Mouse (Mus musculus) spleen, adult 2 months (tissue): ENCODE data around the gene Rpf2.

Source experiments
- CTCF ChIP-seq: fragments of 200-500 bp; IDR thresholded peaks from 2 replicates; pipeline ENCODE4 v1.5.1; 2011; ENCODE audit warnings: mild to moderate bottlenecking, inconsistent platforms; ENCODE audit not compliant: insufficient read depth, insufficient read length, insufficient replicate concordance; ENCODE audit errors: extremely low read depth
- POLR2A ChIP-seq: fragments of 200-500 bp; IDR thresholded peaks from 2 replicates; pipeline ENCODE4 v1.6.1; 2011; ENCODE audit warnings: low read depth, low read length, inconsistent platforms

DNA sequence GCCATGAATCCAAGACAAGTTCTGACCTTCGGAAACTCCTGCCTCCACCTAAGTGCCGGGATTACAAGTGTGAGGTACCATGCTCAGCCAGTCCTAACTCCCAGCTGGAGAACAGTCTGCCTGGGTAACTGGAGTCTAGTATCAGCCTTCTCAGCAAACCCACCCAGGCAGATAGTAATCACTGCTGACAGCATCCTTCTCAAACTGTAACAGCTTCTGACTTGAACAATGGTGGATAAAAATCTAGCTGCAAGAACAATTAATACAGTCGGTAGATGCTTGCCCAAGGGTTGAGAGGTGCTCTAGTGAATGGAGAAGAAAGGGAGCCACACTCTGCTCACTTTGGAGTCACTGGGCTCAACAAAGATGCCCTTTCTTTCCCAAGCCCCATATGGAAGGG is 24.4 kb upstream of the Rpf2 start:
- no peak for TF ChIP-seq CTCF
- no peak for TF ChIP-seq POLR2A
